Mouse (Mus musculus): ENCODE results near the gene Rerg. TPM values are rescaled to one million over a fixed set of nuclear protein-coding genes. Genes with fewer than 3 reads are reported as not detected.

Gene Rerg
- 21.3 and 22.0 TPM in 2 replicates for polyA plus RNA-seq (2014; fragmentation: Nextera tagmentation; extraction: Ambion mirVana)

- Histone ChIP-seq H3K27ac (ENCODE audit: low read depth) (peak within 1 kb of the TSS; percentile 61), H3K4me1 (ENCODE audit: insufficient read depth) (0 out of 2 replicates have a peak, but pooled peaks cover 3% of the 10 kb centered on the region), H3K27me3 (ENCODE audit: insufficient read depth, low read length) (no peaks in the 10 kb centered on the region; the same call in 1 of the 2 replicates), H3K4me2 (peak within 1 kb of the TSS; percentile 92), H3K9me3 (ENCODE audit: low read depth, low read length) (no peaks in the 10 kb centered on the region), H3K4me3 (ENCODE audit: low read depth, low read length) (peak within 1 kb of the TSS; percentile 60), H3K36me3 (ENCODE audit: insufficient read depth) (no peaks in the 10 kb centered on the region), H3K9ac (peak within 1 kb of the TSS; percentile 65)
- ATAC-seq (ENCODE audit: insufficient read depth) = no peak
- DNase-seq = no peak
- WGBS = 25% methylated on average over 5 of the region's 5 CpGs
- no peak for TF ChIP-seq CTCF (IDR thresholded peaks at IDR 0.05; ENCODE audit: low read depth)
These were observed at the start of gene Rerg for GRCm38 (mm10) chr6:137170226-137170625. Gene Rerg (minus strand): TSS chr6:137170497.

GRCm38 (mm10) chr6:137217841-137218463 is 47.7 kb upstream of the Rerg start:
- no peak overlapping the region for H3K27ac ChIP-seq (ENCODE audit: low read depth)
- no peak overlapping the region for H3K4me3 ChIP-seq (ENCODE audit: low read depth, low read length)
- DNase-seq = no peak
- H3K27me3 ChIP-seq (ENCODE audit: insufficient read depth, low read length) = no peaks in the 10 kb centered on the region
- H3K9ac ChIP-seq = no peak overlapping the region
- ATAC-seq (ENCODE audit: insufficient read depth) = no peak
- H3K4me2 ChIP-seq = no peak overlapping the region
- H3K9me3 ChIP-seq (ENCODE audit: low read depth, low read length) = no peaks in the 10 kb centered on the region
- TF ChIP-seq CTCF (IDR thresholded peaks at IDR 0.05; ENCODE audit: low read depth) = no peak
- WGBS = 74% methylated on average over 8 of the region's 8 CpGs
- no peaks in the 10 kb centered on the region for H3K36me3 ChIP-seq (ENCODE audit: insufficient read depth)
- no peaks in the 10 kb centered on the region for H3K4me1 ChIP-seq (ENCODE audit: insufficient read depth)

GRCm38 (mm10) chr6:137211441-137211840 is 41.1 kb upstream of the Rerg start:
- Histone ChIP-seq H3K4me1 (ENCODE audit: insufficient read depth) (no peaks in the 10 kb centered on the region), H3K4me2 (no peak overlapping the region), H3K27ac (ENCODE audit: low read depth) (no peak overlapping the region), H3K27me3 (ENCODE audit: insufficient read depth, low read length) (no peaks in the 10 kb centered on the region), H3K36me3 (ENCODE audit: insufficient read depth) (no peaks in the 10 kb centered on the region), H3K4me3 (ENCODE audit: low read depth, low read length) (no peak overlapping the region), H3K9me3 (ENCODE audit: low read depth, low read length) (no peaks in the 10 kb centered on the region), H3K9ac (no peak overlapping the region)
- DNase-seq (no peak), ATAC-seq (ENCODE audit: insufficient read depth) (no peak)
- WGBS = 54% methylated on average over 2 of the region's 2 CpGs
- no peak for TF ChIP-seq CTCF (IDR thresholded peaks at IDR 0.05; ENCODE audit: low read depth)

GRCm38 (mm10) chr6:137210991-137211390 is 40.7 kb upstream of the Rerg start:
- TF ChIP-seq CTCF (IDR thresholded peaks at IDR 0.05; ENCODE audit: low read depth) = no peak
- H3K4me2 ChIP-seq = no peak overlapping the region
- H3K9me3 ChIP-seq (ENCODE audit: low read depth, low read length) = no peaks in the 10 kb centered on the region
- H3K9ac ChIP-seq = no peak overlapping the region
- WGBS = 83% methylated on average over 10 of the region's 10 CpGs
- no peaks in the 10 kb centered on the region for H3K27me3 ChIP-seq (ENCODE audit: insufficient read depth, low read length)
- H3K36me3 ChIP-seq (ENCODE audit: insufficient read depth) = no peaks in the 10 kb centered on the region
- no peak overlapping the region for H3K4me3 ChIP-seq (ENCODE audit: low read depth, low read length)
- no peak for ATAC-seq (ENCODE audit: insufficient read depth)
- no peak for DNase-seq
- H3K27ac ChIP-seq (ENCODE audit: low read depth) = no peak overlapping the region
- no peaks in the 10 kb centered on the region for H3K4me1 ChIP-seq (ENCODE audit: insufficient read depth)

GRCm38 (mm10) chr6:137209992-137210391 is 39.7 kb upstream of the Rerg start:
- Histone ChIP-seq H3K4me3 (ENCODE audit: low read depth, low read length) (no peak overlapping the region), H3K27me3 (ENCODE audit: insufficient read depth, low read length) (no peaks in the 10 kb centered on the region), H3K4me2 (no peak overlapping the region), H3K36me3 (ENCODE audit: insufficient read depth) (no peaks in the 10 kb centered on the region), H3K4me1 (ENCODE audit: insufficient read depth) (no peaks in the 10 kb centered on the region), H3K9ac (no peak overlapping the region), H3K9me3 (ENCODE audit: low read depth, low read length) (no peaks in the 10 kb centered on the region), H3K27ac (ENCODE audit: low read depth) (no peak overlapping the region)
- 73% methylated on average over 8 of the region's 8 CpGs for WGBS
- TF ChIP-seq CTCF (IDR thresholded peaks at IDR 0.05; ENCODE audit: low read depth) = no peak
- peak; percentile 65 for DNase-seq
- ATAC-seq (ENCODE audit: insufficient read depth) = 0 out of 2 replicates have a peak, but pooled peaks have one; percentile 10

GRCm38 (mm10) chr6:137207126-137207525 is 36.8 kb upstream of the Rerg start:
- no peak for TF ChIP-seq CTCF (IDR thresholded peaks at IDR 0.05; ENCODE audit: low read depth)
- no peak for DNase-seq

GRCm38 (mm10) chr6:137205662-137206400 is 35.5 kb upstream of the Rerg start:
- Histone ChIP-seq H3K9me3 (ENCODE audit: low read depth, low read length) (no peaks in the 10 kb centered on the region), H3K4me2 (no peak overlapping the region), H3K9ac (no peak overlapping the region), H3K4me3 (ENCODE audit: low read depth, low read length) (no peak overlapping the region), H3K4me1 (ENCODE audit: insufficient read depth) (no peaks in the 10 kb centered on the region), H3K27ac (ENCODE audit: low read depth) (no peak overlapping the region), H3K36me3 (ENCODE audit: insufficient read depth) (no peaks in the 10 kb centered on the region), H3K27me3 (ENCODE audit: insufficient read depth, low read length) (no peaks in the 10 kb centered on the region)
- peak; percentile 22 for ATAC-seq (ENCODE audit: insufficient read depth)
- peak; percentile 87 for DNase-seq
- TF ChIP-seq CTCF (IDR thresholded peaks at IDR 0.05; ENCODE audit: low read depth) = peak; percentile 74
- 51% methylated on average over 11 of the region's 11 CpGs for WGBS

More at GRCm38 (mm10) chr6:137207126-137207525, 36.8 kb upstream of the Rerg start:
- Histone ChIP-seq H3K9me3 (ENCODE audit: low read depth, low read length) (no peaks in the 10 kb centered on the region), H3K27ac (ENCODE audit: low read depth) (no peak overlapping the region), H3K27me3 (ENCODE audit: insufficient read depth, low read length) (no peaks in the 10 kb centered on the region), H3K4me2 (no peak overlapping the region), H3K36me3 (ENCODE audit: insufficient read depth) (no peaks in the 10 kb centered on the region), H3K4me1 (ENCODE audit: insufficient read depth) (no peaks in the 10 kb centered on the region), H3K4me3 (ENCODE audit: low read depth, low read length) (no peak overlapping the region), H3K9ac (no peak overlapping the region)
- WGBS = 94% methylated on average over 6 of the region's 6 CpGs
- ATAC-seq (ENCODE audit: insufficient read depth) = no peak

Data from lung, embryonic 14.5 days (tissue).